8 mouse cellular contexts compared by ENCODE assay signal in the genomic region with DNA sequence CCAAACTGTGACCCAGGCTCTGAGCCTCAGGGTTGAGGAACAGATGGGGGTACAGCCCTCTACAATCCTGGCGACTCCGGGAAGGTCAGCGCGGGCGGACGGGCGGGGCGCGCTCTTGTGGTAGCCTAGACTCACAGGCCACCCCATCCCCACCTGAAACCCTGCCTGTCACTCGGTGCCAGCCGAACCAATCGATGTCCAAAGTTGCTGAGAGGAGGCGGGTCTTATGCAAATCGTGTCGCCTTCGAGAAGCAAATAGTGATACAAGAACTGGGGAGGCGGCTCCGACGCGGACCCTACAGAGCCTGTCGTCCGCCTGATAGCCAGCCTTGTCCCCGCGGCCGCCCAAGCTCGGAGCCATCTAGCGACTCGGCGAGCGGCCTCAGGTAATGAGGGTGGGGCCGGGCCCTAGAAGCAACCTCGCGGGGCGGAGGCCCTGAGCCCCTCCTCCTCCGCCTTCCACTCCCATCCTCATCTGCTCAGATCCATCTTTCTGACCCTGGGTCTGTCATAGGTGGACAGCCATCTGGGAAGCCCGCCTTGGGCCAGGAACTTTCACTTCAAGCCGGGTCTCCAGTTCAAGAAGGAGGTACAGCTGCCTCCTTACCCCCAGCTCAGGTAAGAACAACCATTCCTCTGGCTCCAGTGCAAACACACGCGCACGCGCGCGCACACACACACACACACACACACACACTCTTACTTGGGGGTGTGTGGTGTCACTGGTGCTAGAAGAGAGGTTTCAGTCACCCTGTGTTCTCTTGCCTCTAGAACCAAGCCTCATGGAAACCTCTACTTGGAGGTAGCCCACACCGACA. TPM values are rescaled to one million over a fixed set of nuclear protein-coding genes. Genes with fewer than 3 reads are reported as not detected.
DNase-seq lines count a peak whose midpoint lies in the region; ATAC-seq and TF ChIP-seq lines count a peak whose summit lies in the region.

No protein-coding gene starts in this region.

- H3K27ac ChIP-seq in ES-E14 (ENCODE audit: insufficient read depth, low read depth, low read length, poor library complexity, severe bottlenecking) = no peak overlapping the region
- H3K27ac ChIP-seq in hindbrain, embryonic 12.5 days = peak overlapping the region; percentile 31; the same call in 1 of the 2 replicates
- H3K27ac ChIP-seq in lung, embryonic 14.5 days (ENCODE audit: low read depth) = no peak overlapping the region
- H3K27ac ChIP-seq in testis, adult 2 months (ENCODE audit: control insufficient read depth, insufficient read depth, low read depth, low read length) = no peak overlapping the region

- H3K4me1 ChIP-seq in ES-E14 (ENCODE audit: control insufficient read depth in 2 of 2, insufficient read depth in 2 of 2, low read length in 2 of 2, poor library complexity in 1 of 2) = peaks cover 0 to 7% of the 10 kb centered on the region in 2 experiments; a peak in 1 of 4 replicates
- H3K4me1 ChIP-seq in hindbrain, embryonic 12.5 days = peaks cover 13% of the 10 kb centered on the region
- peaks cover 10% of the 10 kb centered on the region; the same call in 1 of the 2 replicates for H3K4me1 ChIP-seq in lung, embryonic 14.5 days (ENCODE audit: insufficient read depth)
- peaks cover 17% of the 10 kb centered on the region for H3K4me1 ChIP-seq in testis, adult 2 months (ENCODE audit: control insufficient read depth, insufficient read depth, low read length)

- H3K4me3 ChIP-seq in ES-E14 (ENCODE audit: insufficient read depth in 1 of 2, low read depth in 1 of 2, low read length in 2 of 2, poor library complexity in 1 of 2, severe bottlenecking in 1 of 2) = peak overlapping the region; percentile 66 to 72
- peak overlapping the region; percentile 45 for H3K4me3 ChIP-seq in hindbrain, embryonic 12.5 days
- H3K4me3 ChIP-seq in lung, embryonic 14.5 days (ENCODE audit: low read depth, low read length) = peak overlapping the region; percentile 33
- H3K4me3 ChIP-seq in testis, adult 2 months (ENCODE audit: control insufficient read depth, low read depth, low read length) = peak overlapping the region; percentile 78

- peaks cover 77% of the 10 kb centered on the region for H3K27me3 ChIP-seq in hindbrain, embryonic 12.5 days
- peaks cover 73% of the 10 kb centered on the region for H3K27me3 ChIP-seq in lung, embryonic 14.5 days (ENCODE audit: insufficient read depth, low read length)
- H3K27me3 ChIP-seq in testis, adult 2 months (ENCODE audit: control insufficient read depth, insufficient read depth, low read length) = no peaks in the 10 kb centered on the region

- in situ Hi-C loops in ES-E14 (cut with MboI; ENCODE audit: low sequenced_read_pairs in 2 of 2, unreplicated experiment in 2 of 2) = no loop called here

- peak overlapping the region; percentile 79 for H3K4me2 ChIP-seq in hindbrain, embryonic 12.5 days (replicated peaks)
- H3K4me2 ChIP-seq in lung, embryonic 14.5 days = peak overlapping the region; percentile 64

- peak; percentile 80 for DNase-seq in ES-E14 (ENCODE audit: low read depth, low spot score)
- peak; percentile 94 for DNase-seq in cerebellum, adult 9-11 months
- DNase-seq in frontal cortex, postnatal 14 days (ENCODE audit: low spot score in 2 of 2) = peak; percentile 86 to 88
- peak; percentile 92 for DNase-seq in layer of hippocampus, adult 9-11 months
- peak; percentile 85 for DNase-seq in lung, embryonic 14.5 days

- ATAC-seq in hindbrain, embryonic 12.5 days (ENCODE audit: low FRiP score) = peak; percentile 90
- peak; percentile 90 for ATAC-seq in lung, embryonic 14.5 days (ENCODE audit: insufficient read depth)
- ATAC-seq in neutrophil, adult 5-6 weeks (ENCODE audit: extremely low read depth, insufficient number of reproducible peaks, low FRiP score, poor library complexity, severe bottlenecking) = peak; percentile 27; the same call in 1 of the 2 replicates

- H3K9me3 ChIP-seq in ES-E14 (ENCODE audit: control insufficient read depth, insufficient read depth, low read depth, low read length) = no peaks in the 10 kb centered on the region
- no peaks in the 10 kb centered on the region for H3K9me3 ChIP-seq in hindbrain, embryonic 12.5 days (replicated peaks)
- no peaks in the 10 kb centered on the region for H3K9me3 ChIP-seq in lung, embryonic 14.5 days (ENCODE audit: low read depth, low read length)

- TF ChIP-seq POLR2A in testis, adult 2 months (IDR thresholded peaks at IDR 0.05; ENCODE audit: control insufficient read depth, low read depth, low read length) = 0 out of 2 replicates have a peak, but pooled peaks have one; percentile 14

- 0 out of 2 replicates have a peak overlapping the region, but pooled peaks have one; percentile 14 for H3K9ac ChIP-seq in ES-E14 (ENCODE audit: insufficient read depth, low read depth, low read length, poor library complexity, severe bottlenecking)
- H3K9ac ChIP-seq in hindbrain, embryonic 12.5 days = peak overlapping the region; percentile 60; the same call in 1 of the 2 replicates
- 0 out of 2 replicates have a peak overlapping the region, but pooled peaks have one; percentile 0 for H3K9ac ChIP-seq in lung, embryonic 14.5 days

- no peaks in the 10 kb centered on the region for H3K36me3 ChIP-seq in ES-E14 (ENCODE audit: control insufficient read depth, insufficient read depth, low read length, poor library complexity, severe bottlenecking)
- no peaks in the 10 kb centered on the region for H3K36me3 ChIP-seq in hindbrain, embryonic 12.5 days
- no peaks in the 10 kb centered on the region for H3K36me3 ChIP-seq in lung, embryonic 14.5 days (ENCODE audit: insufficient read depth)
- no peaks in the 10 kb centered on the region for H3K36me3 ChIP-seq in testis, adult 2 months (ENCODE audit: control insufficient read depth, insufficient read depth, low read length)

- WGBS in hindbrain, embryonic 12.5 days = 13% methylated on average over 39 of the region's 44 CpGs
- 9% methylated on average over 44 of the region's 44 CpGs for WGBS in lung, embryonic 14.5 days

- TF ChIP-seq CTCF in lung, embryonic 14.5 days (IDR thresholded peaks at IDR 0.05; ENCODE audit: low read depth) = no peak
- no peak for TF ChIP-seq CTCF in testis, adult 2 months (IDR thresholded peaks at IDR 0.05; ENCODE audit: control insufficient read depth, insufficient read depth, insufficient replicate concordance, low read depth, low read length)

TF ChIP-seq in ES-E14, 5 proteins besides CTCF, POLR2A, EP300 and RAD21:
- TF ChIP-seq HCFC1 (IDR thresholded peaks at IDR 0.05; ENCODE audit: borderline replicate concordance, insufficient read depth, low read length) (no peak), ZC3H11A (IDR thresholded peaks at IDR 0.05; ENCODE audit: borderline replicate concordance, low read depth, low read length) (no peak), ZNF384 (IDR thresholded peaks at IDR 0.05; ENCODE audit: low read depth, low read length) (no peak), MAFK (IDR thresholded peaks at IDR 0.05; ENCODE audit: insufficient read depth, low read depth, low read length) (no peak), CHD2 (IDR thresholded peaks at IDR 0.05; ENCODE audit: low read depth, low read length) (no peak)

RNA-seq across cellular contexts. Expression of gene Hpcal4, which starts 0.4 kb away (rescaled TPM):
- total RNA-seq in ES-E14 (2012; rRNA removed) = 0.67 and 0.79 TPM in 2 replicates
- polyA plus RNA-seq in hindbrain, embryonic 12.5 days (2016; fragmentation: Nextera tagmentation; extraction: Ambion mirVana) = 2.7 and 3.7 TPM in 2 replicates
- 0.23 and 0.37 TPM in 2 replicates for polyA plus RNA-seq in lung, embryonic 14.5 days (2014; fragmentation: Nextera tagmentation; extraction: Ambion mirVana)
- total RNA-seq in neutrophil, adult 5-6 weeks (2017) = not detected in 2 replicates
- polyA plus RNA-seq in testis, adult 2 months (2012; rRNA removed) = 7.7 and 9.8 TPM in 2 replicates

RNA-seq across cellular contexts. Expression of gene Nt5c1a, which starts 17.9 kb away (rescaled TPM):
- not detected in 2 replicates for total RNA-seq in ES-E14 (2012; rRNA removed)
- not detected in 2 replicates for polyA plus RNA-seq in hindbrain, embryonic 12.5 days (2016; fragmentation: Nextera tagmentation; extraction: Ambion mirVana)
- 0.20 TPM in 1 of 2 replicates, not detected in the other for polyA plus RNA-seq in lung, embryonic 14.5 days (2014; fragmentation: Nextera tagmentation; extraction: Ambion mirVana)
- total RNA-seq in neutrophil, adult 5-6 weeks (2017) = not detected in 2 replicates
- 0.22 and 0.38 TPM in 2 replicates for polyA plus RNA-seq in testis, adult 2 months (2012; rRNA removed)

RNA-seq across cellular contexts. Expression of gene Ppie, which starts 43.7 kb away (rescaled TPM):
- total RNA-seq in ES-E14 (2012; rRNA removed) = 77.1 and 81.6 TPM in 2 replicates
- polyA plus RNA-seq in hindbrain, embryonic 12.5 days (2016; fragmentation: Nextera tagmentation; extraction: Ambion mirVana) = 80.3 and 83.2 TPM in 2 replicates
- 109 and 110 TPM in 2 replicates for polyA plus RNA-seq in lung, embryonic 14.5 days (2014; fragmentation: Nextera tagmentation; extraction: Ambion mirVana)
- 18.6 and 22.6 TPM in 2 replicates for total RNA-seq in neutrophil, adult 5-6 weeks (2017)
- polyA plus RNA-seq in testis, adult 2 months (2012; rRNA removed) = 16.7 and 18.0 TPM in 2 replicates

RNA-seq across cellular contexts. Expression of gene Heyl, which starts 49.9 kb away (rescaled TPM):
- not detected in 2 replicates for total RNA-seq in ES-E14 (2012; rRNA removed)
- 8.6 and 10.1 TPM in 2 replicates for polyA plus RNA-seq in hindbrain, embryonic 12.5 days (2016; fragmentation: Nextera tagmentation; extraction: Ambion mirVana)
- polyA plus RNA-seq in lung, embryonic 14.5 days (2014; fragmentation: Nextera tagmentation; extraction: Ambion mirVana) = 34.9 and 36.9 TPM in 2 replicates
- total RNA-seq in neutrophil, adult 5-6 weeks (2017) = not detected in 2 replicates
- polyA plus RNA-seq in testis, adult 2 months (2012; rRNA removed) = 0.76 and 0.88 TPM in 2 replicates

Comparison
In these comparisons a context has a peak if more than half of its experiments do, and no peak if none do; other contexts are left out.
1. H3K9ac ChIP-seq: peak in every context shown above with its lines; median percentile 60 in hindbrain, embryonic 12.5 days; 14 in ES-E14; 0 in lung, embryonic 14.5 days.
2. ATAC-seq: peak in every context shown above with its lines; median percentile 90 in hindbrain, embryonic 12.5 days; 90 in lung, embryonic 14.5 days; 27 in neutrophil, adult 5-6 weeks.